Mouse (Mus musculus) hindbrain, embryonic 13.5 days (tissue): ENCODE measurements around the gene Hcar1. TPM values are rescaled to one million over a fixed set of nuclear protein-coding genes. Genes with fewer than 3 reads are reported as not detected.

ENCODE experiments used
- ATAC-seq: fragments of 200-750 bp; cut with Nextera tagmentation; 2 replicates; pipeline ENCODE4 v1.8.0; 2017; ENCODE audit warnings: moderate TSS enrichment; ENCODE audit not compliant: low FRiP score
- H3K27ac ChIP-seq: fragments of 300-500 bp; sonication (generic); 2 replicates; pipeline ENCODE4 v1.5.1; 2015; ENCODE audit warnings: inconsistent platforms, mild to moderate bottlenecking, moderate library complexity
- H3K27me3 ChIP-seq: fragments of 300-500 bp; sonication (generic); 2 replicates; pipeline ENCODE4 v1.6.1; 2015; ENCODE audit warnings: mild to moderate bottlenecking, inconsistent platforms
- H3K36me3 ChIP-seq: fragments of 300-500 bp; sonication (generic); 2 replicates; pipeline ENCODE4 v1.6.1; 2015; ENCODE audit warnings: mild to moderate bottlenecking, inconsistent platforms
- H3K4me1 ChIP-seq: fragments of 300-500 bp; sonication (generic); replicated peaks from 2 replicates; pipeline ENCODE4 v1.6.1; 2015; ENCODE audit warnings: inconsistent platforms
- H3K4me2 ChIP-seq: fragments of 300-500 bp; sonication (generic); 2 replicates; pipeline ENCODE4 v1.6.1; 2015; ENCODE audit warnings: inconsistent platforms, mild to moderate bottlenecking, moderate library complexity
- H3K4me3 ChIP-seq: fragments of 300-500 bp; sonication (generic); 2 replicates; pipeline ENCODE4 v1.5.1; 2015; ENCODE audit warnings: mild to moderate bottlenecking, inconsistent platforms
- H3K9ac ChIP-seq: fragments of 300-500 bp; sonication (generic); 2 replicates; pipeline ENCODE4 v1.6.1; 2015; ENCODE audit warnings: mild to moderate bottlenecking, inconsistent platforms
- H3K9me3 ChIP-seq: fragments of 300-500 bp; sonication (generic); 2 replicates; pipeline ENCODE4 v1.6.1; 2016; ENCODE audit warnings: inconsistent platforms
- WGBS: fragments of 180-500 bp; shearing (Covaris S2); methylation state at CpG from one replicate; pipeline ENCODE4 v1.1.7; 2015; 5-methylcytosine and 5-hydroxymethylcytosine counted together
- polyA plus RNA-seq: library from polyadenylated mRNA; unstranded; fragments of >200 nt; fragmentation: Nextera tagmentation; extraction: Ambion mirVana; gene quantifications from 2 replicates; pipeline ENCODE4 v1.2.1, GENCODE M21; 2015

Hcar1 gene
- polyA plus RNA-seq, 1 experiment from 2014 or later = 0.34 TPM

DNA sequence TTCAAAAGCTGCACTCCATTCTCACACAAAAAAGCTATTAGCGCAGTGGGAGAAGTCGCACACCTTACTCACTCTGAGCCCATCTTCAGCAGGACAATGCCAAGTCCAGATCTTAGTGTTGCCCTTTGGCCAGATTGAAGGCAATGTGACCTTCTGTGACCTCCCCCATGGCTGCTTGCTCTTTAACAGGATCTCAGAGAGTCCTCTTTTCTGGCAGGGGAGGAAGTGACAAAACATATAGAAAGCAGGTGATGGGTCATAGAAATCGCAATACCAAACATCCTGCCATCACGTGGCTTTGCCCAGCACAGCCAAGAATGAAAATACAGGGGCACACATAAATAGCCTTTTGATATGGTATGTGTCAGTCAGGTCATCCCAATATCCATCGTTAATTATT lies 11.2 kb upstream of the Hcar1 start:
- no peaks in the 10 kb centered on the region for H3K9me3 ChIP-seq
- H3K4me2 ChIP-seq = no peak overlapping the region
- H3K4me1 ChIP-seq = no peaks in the 10 kb centered on the region
- H3K27me3 ChIP-seq = no peaks in the 10 kb centered on the region
- no peaks in the 10 kb centered on the region for H3K36me3 ChIP-seq
- 80% methylated on average over 5 of the region's 5 CpGs for WGBS
- no peak overlapping the region for H3K4me3 ChIP-seq
- no peak overlapping the region for H3K9ac ChIP-seq
- ATAC-seq = no peak
- no peak overlapping the region for H3K27ac ChIP-seq

DNA sequence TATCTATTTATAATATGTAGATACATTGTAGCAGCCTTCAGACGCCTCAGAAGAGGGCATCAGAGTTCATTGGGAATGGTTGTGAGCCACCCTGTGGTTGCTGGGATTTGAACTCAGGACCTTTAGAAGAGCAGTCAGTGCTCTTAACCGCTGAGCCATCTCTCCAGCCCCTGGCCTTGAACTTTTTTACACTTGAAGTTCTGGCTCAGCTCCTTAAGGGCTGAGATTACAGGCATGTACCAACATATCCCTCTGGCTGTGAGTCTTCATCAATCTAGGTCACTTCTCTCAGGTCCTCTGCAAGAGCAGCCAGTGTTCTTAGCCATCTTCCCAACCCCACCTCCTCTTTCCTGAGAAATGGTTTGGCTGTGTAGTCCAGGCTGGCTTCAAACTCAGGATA lies 10.5 kb upstream of the Hcar1 start:
- Histone ChIP-seq H3K27ac (no peak overlapping the region), H3K4me1 (no peaks in the 10 kb centered on the region), H3K9ac (no peak overlapping the region), H3K4me3 (no peak overlapping the region), H3K27me3 (no peaks in the 10 kb centered on the region), H3K9me3 (no peaks in the 10 kb centered on the region), H3K4me2 (no peak overlapping the region), H3K36me3 (no peaks in the 10 kb centered on the region)
- 80% methylated on average over 2 of the region's 2 CpGs for WGBS
- ATAC-seq = no peak

DNA sequence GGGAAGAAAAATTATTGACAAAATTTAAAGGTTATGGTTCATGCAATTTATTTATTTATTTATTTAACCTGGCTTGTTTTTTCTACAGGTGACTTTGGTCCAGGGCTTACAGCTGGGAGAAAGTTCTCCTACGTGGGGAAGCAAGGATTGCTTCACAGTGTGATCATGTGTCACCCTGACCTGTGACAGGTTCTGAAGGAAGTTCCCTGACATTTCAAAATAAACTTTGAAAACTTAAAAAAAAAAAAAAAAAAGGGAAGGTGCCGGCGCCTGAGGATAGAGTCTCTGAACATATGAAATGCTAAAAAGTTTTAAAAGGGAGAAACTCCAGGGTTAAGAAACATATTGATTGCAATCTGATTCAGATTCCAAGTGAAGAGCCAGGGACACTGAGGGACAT lies 6.5 kb upstream of the Hcar1 start:
- H3K27ac ChIP-seq = no peak overlapping the region
- ATAC-seq = no peak
- WGBS = 81% methylated on average over 3 of the region's 3 CpGs
- H3K27me3 ChIP-seq = no peaks in the 10 kb centered on the region
- no peak overlapping the region for H3K4me3 ChIP-seq
- no peaks in the 10 kb centered on the region for H3K9me3 ChIP-seq
- H3K36me3 ChIP-seq = no peaks in the 10 kb centered on the region
- no peaks in the 10 kb centered on the region for H3K4me1 ChIP-seq
- H3K9ac ChIP-seq = no peak overlapping the region
- H3K4me2 ChIP-seq = no peak overlapping the region

DNA sequence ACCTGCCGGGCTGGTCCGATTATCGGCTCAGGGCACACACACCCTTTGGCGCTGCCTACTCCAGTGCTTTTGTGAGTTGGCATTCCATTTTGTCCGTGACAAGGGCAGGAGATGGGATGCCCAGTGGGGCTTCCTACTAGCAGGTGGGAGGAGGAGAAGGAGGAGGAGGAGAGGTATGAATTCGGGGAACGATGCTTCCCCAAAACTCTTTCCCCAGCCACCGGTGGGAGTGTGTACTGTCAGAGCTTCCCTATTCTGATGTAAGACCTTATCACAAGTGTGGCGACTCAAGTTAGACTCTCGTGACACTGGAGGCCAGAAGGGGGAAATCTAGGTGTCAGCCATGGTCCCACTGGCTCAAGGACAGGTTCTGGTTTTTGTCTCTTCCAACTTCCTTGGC lies 4.5 kb upstream of the Hcar1 start:
- peaks cover 8% of the 10 kb centered on the region; the same call in 1 of the 2 replicates for H3K4me1 ChIP-seq
- H3K36me3 ChIP-seq = no peaks in the 10 kb centered on the region
- ATAC-seq = no peak

DNA sequence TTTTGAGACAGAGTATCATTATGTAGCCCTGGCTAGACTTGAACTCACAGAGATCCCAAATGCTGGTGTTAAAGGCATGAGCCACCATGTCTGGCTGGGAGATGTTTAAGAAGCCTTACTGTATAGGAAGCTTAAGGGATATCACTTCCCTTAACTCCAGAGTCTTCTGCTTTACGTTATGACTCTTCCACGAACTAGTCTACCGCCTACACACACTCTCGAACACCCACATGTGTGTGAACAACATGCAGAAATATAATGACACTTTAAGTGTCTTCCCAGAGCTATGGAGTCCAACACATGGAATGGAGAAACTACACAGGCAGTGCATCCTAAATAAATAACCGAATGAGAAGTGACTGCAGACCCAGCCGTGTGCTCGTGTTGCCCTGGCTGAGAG lies 4.1 kb upstream of the Hcar1 start:
- ATAC-seq = no peak
- peaks cover 8% of the 10 kb centered on the region; the same call in 1 of the 2 replicates for H3K4me1 ChIP-seq
- WGBS = 82% methylated on average over 7 of the region's 7 CpGs
- no peak overlapping the region for H3K4me3 ChIP-seq
- no peaks in the 10 kb centered on the region for H3K9me3 ChIP-seq
- H3K36me3 ChIP-seq = no peaks in the 10 kb centered on the region
- no peaks in the 10 kb centered on the region for H3K27me3 ChIP-seq
- H3K9ac ChIP-seq = no peak overlapping the region
- H3K4me2 ChIP-seq = no peak overlapping the region
- no peak overlapping the region for H3K27ac ChIP-seq

More for the DNA sequence above, 4.5 kb upstream of the Hcar1 start:
- Histone ChIP-seq H3K9ac (no peak overlapping the region), H3K4me2 (no peak overlapping the region), H3K27ac (no peak overlapping the region), H3K4me3 (no peak overlapping the region), H3K9me3 (no peaks in the 10 kb centered on the region), H3K27me3 (no peaks in the 10 kb centered on the region)
- WGBS = 85% methylated on average over 10 of the region's 10 CpGs

DNA sequence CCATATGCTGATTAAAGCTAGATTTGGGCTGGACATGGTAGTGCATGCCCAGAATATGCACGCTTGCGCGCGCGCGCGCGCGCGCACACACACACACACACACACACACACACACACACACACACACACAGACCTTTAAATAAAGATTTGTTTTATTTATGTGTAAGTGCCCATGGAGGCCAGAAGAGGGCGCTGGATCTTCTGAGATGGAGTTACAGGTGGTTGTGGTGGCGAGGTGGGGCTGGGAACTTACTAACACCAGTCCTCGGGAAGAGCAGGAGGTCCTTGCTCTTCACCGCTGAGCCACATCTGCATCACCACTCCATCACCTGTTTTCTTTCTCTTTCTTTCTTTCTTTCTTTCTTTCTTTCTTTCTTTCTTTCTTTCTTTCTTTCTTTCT lies 958 bp upstream of the Hcar1 start:
- H3K4me1 ChIP-seq = peaks cover 8% of the 10 kb centered on the region; the same call in 1 of the 2 replicates
- no peak overlapping the region for H3K9ac ChIP-seq
- no peak for ATAC-seq
- H3K4me3 ChIP-seq = no peak overlapping the region
- H3K27ac ChIP-seq = no peak overlapping the region
- H3K36me3 ChIP-seq = no peaks in the 10 kb centered on the region
- WGBS = 83% methylated on average over 14 of the region's 14 CpGs
- no peak overlapping the region for H3K4me2 ChIP-seq
- no peaks in the 10 kb centered on the region for H3K27me3 ChIP-seq
- no peaks in the 10 kb centered on the region for H3K9me3 ChIP-seq

DNA sequence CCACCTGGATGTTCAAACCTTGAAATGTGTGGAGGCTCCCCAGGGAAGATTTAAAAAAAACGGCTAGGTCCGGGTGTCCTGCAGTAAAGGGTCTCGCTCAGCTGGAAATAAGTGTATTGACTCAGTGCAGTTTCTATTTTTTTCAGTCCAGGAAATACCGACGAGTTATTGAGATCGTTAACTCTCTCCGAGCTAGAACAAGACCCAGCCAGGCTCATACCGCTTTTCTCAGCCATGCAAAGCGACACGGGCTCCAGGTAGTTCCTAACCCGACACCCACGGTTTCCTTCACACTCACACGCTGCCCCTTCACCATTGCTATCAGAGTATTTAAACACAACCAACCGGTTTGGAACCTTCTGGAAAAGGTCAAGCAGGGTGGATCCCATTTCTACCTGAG lies 1.8 kb downstream of the Hcar1 start:
- H3K4me3 ChIP-seq = no peak overlapping the region
- H3K9me3 ChIP-seq = no peaks in the 10 kb centered on the region
- no peak for ATAC-seq
- H3K27me3 ChIP-seq = no peaks in the 10 kb centered on the region
- no peaks in the 10 kb centered on the region for H3K36me3 ChIP-seq
- peaks cover 8% of the 10 kb centered on the region; the same call in 1 of the 2 replicates for H3K4me1 ChIP-seq
- WGBS = 75% methylated on average over 14 of the region's 14 CpGs
- no peak overlapping the region for H3K9ac ChIP-seq
- H3K27ac ChIP-seq = no peak overlapping the region
- peak overlapping the region; percentile 8; the same call in 1 of the 2 replicates for H3K4me2 ChIP-seq

DNA sequence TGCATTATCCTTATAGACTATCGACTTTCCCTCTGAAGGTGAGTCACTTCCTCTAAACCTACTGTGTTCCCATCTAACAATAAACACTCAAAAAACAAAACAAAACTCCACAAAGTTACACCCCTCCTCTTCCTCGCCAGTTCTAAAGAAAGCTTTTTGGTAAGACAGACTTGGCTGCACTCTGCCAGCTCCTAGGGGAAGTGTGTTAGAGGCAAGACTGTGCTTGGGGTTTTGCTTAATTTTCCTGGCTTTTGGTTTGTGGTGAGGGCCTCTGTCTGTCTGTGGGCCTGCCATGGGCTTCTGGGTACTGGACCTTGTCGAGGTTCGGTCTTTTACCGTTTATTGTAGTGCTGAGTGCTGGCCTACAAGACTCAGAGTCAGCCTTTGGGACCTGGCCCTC lies 5.6 kb downstream of the Hcar1 start:
- Histone ChIP-seq H3K36me3 (no peaks in the 10 kb centered on the region), H3K9ac (no peak overlapping the region), H3K4me2 (no peak overlapping the region), H3K27me3 (no peaks in the 10 kb centered on the region), H3K9me3 (no peaks in the 10 kb centered on the region), H3K27ac (no peak overlapping the region), H3K4me1 (no peaks in the 10 kb centered on the region), H3K4me3 (no peak overlapping the region)
- 87% methylated on average over 5 of the region's 5 CpGs for WGBS
- ATAC-seq = no peak

DNA sequence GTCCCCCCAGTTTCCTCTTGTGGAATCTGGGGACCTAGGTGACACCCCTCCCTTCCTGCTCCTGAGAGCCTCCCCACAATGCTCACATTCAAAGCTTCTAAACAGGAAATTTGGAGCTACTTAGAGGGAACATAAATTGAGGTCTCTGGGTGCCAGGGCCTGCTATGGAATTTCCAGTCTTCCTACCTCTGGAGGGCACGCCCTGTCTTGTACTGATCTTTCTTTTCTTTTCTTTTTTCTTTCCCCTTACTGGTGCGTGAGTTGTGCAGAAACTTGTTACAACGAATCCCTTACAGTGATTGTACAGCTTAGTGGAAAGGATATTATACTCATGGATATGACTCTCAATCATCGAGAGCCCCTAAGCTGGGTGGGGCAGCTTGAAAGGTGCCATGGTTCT lies 10.2 kb downstream of the Hcar1 start:
- no peaks in the 10 kb centered on the region for H3K36me3 ChIP-seq
- no peaks in the 10 kb centered on the region for H3K9me3 ChIP-seq
- no peak overlapping the region for H3K4me2 ChIP-seq
- no peak for ATAC-seq
- H3K27ac ChIP-seq = no peak overlapping the region
- H3K27me3 ChIP-seq = no peaks in the 10 kb centered on the region
- WGBS = 95% methylated on average over 4 of the region's 4 CpGs
- H3K4me3 ChIP-seq = no peak overlapping the region
- H3K9ac ChIP-seq = no peak overlapping the region
- H3K4me1 ChIP-seq = no peaks in the 10 kb centered on the region

DNA sequence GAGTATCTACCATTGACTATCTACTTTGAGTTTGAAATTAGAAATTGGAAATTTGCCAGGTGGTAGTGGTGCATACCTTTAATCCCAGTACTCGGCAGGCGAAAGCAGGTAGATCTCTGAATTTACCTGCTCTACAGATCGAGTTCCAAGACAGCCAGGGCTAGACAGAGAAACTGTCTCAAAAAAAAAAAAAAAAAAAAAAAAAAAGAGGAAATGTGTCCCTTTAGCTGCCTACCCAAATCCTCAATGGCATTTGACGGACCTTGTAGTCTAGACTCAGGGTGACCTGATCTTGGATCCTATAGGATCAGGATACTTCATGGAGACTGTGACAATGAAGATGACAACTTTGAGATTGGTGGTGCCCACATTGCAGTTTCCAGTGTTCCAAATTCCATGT lies 13.4 kb downstream of the Hcar1 start:
- Histone ChIP-seq H3K27ac (no peak overlapping the region), H3K4me1 (no peaks in the 10 kb centered on the region), H3K36me3 (no peaks in the 10 kb centered on the region), H3K4me2 (no peak overlapping the region), H3K9ac (no peak overlapping the region), H3K9me3 (no peaks in the 10 kb centered on the region), H3K27me3 (no peaks in the 10 kb centered on the region), H3K4me3 (no peak overlapping the region)
- 93% methylated on average over 4 of the region's 4 CpGs for WGBS
- ATAC-seq = no peak

DNA sequence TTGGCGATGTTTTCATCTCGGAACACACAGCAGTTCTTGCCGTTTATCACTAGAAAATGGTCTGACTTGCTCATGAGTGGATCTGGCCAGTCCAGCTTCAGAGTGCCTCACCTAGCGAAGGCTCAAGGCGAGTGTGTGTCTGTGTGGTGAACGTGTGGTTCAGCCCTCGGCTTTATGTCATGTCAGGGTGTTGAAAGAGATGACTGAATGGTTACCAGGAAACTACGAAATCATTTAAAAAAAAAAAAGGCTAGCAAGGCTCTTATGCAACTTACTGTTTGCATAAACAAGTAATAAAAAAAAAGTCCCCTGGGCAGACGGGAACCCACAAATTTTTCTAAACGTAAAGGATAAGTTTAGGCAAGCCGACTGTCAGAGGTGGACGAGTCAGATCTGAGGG lies 14.5 kb downstream of the Hcar1 start, which contains the start of gene Hcar2:
TSS of gene Hcar2 (minus strand) at position 135 of the 400 bp plus-strand sequence.
- H3K27me3 ChIP-seq = no peaks in the 10 kb centered on the region
- no peaks in the 10 kb centered on the region for H3K9me3 ChIP-seq
- no peak within 1 kb of the TSS for H3K4me2 ChIP-seq
- H3K4me3 ChIP-seq = no peak within 1 kb of the TSS
- no peak within 1 kb of the TSS for H3K9ac ChIP-seq
- 81% methylated on average over 12 of the region's 12 CpGs for WGBS
- H3K36me3 ChIP-seq = no peaks in the 10 kb centered on the region
- H3K4me1 ChIP-seq = no peaks in the 10 kb centered on the region
- no peak for ATAC-seq
- no peak within 1 kb of the TSS for H3K27ac ChIP-seq

DNA sequence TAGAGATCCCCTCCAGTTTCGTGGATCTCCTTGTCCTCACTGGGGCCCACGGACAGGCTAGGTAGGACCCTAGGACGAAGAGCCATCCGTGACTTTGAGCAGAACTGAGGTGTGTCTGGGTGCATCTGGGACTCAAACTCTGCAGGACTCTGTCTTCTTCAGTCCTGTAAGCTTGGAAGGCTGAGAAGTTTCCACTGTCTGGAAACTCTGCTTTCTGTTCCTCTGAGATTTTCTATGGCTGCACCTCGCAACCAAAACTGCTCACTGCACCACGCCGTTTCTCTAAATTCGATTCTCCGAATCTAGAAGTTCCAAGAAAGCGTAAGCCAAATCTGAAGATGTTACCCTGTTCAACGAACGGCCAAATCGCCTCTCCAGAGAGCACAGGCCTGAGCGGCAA lies 15.9 kb downstream of the Hcar1 start:
- Histone ChIP-seq H3K27ac (no peak overlapping the region), H3K4me3 (no peak overlapping the region), H3K9ac (no peak overlapping the region), H3K4me2 (no peak overlapping the region), H3K27me3 (no peaks in the 10 kb centered on the region), H3K36me3 (no peaks in the 10 kb centered on the region), H3K4me1 (no peaks in the 10 kb centered on the region), H3K9me3 (no peaks in the 10 kb centered on the region)
- 92% methylated on average over 14 of the region's 14 CpGs for WGBS
- ATAC-seq = no peak

DNA sequence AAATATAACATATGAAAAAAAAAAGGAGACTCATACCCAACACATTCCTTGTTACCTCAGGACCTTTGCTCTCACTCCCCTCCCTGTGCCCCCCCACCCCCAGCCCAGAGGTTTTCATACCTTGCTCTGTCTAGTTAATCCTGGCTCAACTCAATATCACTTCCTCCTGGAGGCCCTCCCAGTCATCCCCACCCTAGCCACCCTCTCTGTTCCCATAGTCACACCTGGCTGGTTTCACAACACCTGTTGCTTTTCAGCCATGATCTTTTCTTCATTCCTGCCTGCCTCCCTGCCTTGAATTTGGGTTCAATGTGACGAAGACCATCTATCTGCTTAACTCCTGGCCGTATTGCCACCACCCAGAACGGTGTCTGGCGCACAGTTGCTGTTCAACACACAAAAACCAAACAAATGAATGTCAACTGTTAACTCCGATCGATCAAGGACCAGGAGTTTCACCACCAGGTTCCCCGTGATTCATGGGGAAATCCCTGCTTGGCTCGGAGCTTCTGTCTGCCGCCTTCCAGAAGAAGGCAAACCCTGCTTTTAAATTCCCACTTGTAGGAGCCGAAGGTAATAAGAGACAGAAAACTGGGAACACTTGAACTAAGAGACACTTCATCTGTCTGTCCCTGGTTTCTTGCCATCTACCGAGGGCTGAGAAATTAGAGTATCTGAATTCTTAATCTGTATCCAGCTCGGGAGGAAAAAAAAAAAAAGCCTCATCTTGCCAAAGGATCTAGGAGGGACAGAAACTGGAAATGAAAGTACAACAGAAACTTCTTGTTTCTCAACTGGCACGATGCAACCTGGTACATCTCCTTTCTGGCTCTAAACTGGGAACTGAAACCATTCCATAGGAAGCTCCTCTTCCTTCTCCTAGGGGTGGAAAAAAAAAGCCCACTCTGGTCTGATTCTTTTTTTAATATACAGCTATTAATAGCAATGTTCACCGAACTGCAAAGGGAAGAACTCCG lies 17.2 kb downstream of the Hcar1 start:
- no peak overlapping the region for H3K27ac ChIP-seq
- no peak overlapping the region for H3K9ac ChIP-seq
- no peaks in the 10 kb centered on the region for H3K9me3 ChIP-seq
- 90% methylated on average over 15 of the region's 15 CpGs for WGBS
- no peaks in the 10 kb centered on the region for H3K36me3 ChIP-seq
- H3K27me3 ChIP-seq = no peaks in the 10 kb centered on the region
- H3K4me1 ChIP-seq = no peaks in the 10 kb centered on the region
- no peak overlapping the region for H3K4me2 ChIP-seq
- H3K4me3 ChIP-seq = no peak overlapping the region
- ATAC-seq = no peak
